Mouse (Mus musculus) liver, postnatal 0 days (tissue): ENCODE measurements around the gene Hoxa3.

Experiments used
- CTCF ChIP-seq: sonication (generic); IDR thresholded peaks from 2 replicates; pipeline ENCODE4 v1.5.1; 2016; ENCODE audit warnings: antibody characterized with exemption, low read depth
- EP300 ChIP-seq: IDR thresholded peaks from 2 replicates; pipeline ENCODE4 v1.6.1; 2016; ENCODE audit warnings: antibody characterized with exemption, low read depth, mild to moderate bottlenecking

- TF ChIP-seq CTCF (no peak), EP300 (no peak)
These were observed 1.1 kb upstream of the Hoxa3 start for GRCm38 (mm10) chr6:52214271-52214670.
